Mouse (Mus musculus) testis, adult 2 months (tissue): Measurements from ENCODE around the gene Zfp74.

Source experiments
- CTCF ChIP-seq: fragments of 200-500 bp; IDR thresholded peaks from 2 replicates; pipeline ENCODE4 v1.5.1; 2012; ENCODE audit warnings: low read depth, mild to moderate bottlenecking, inconsistent platforms, low read length, moderate library complexity; ENCODE audit not compliant: control insufficient read depth, insufficient read depth, insufficient replicate concordance
- POLR2A ChIP-seq: fragments of 200-500 bp; IDR thresholded peaks from 2 replicates; pipeline ENCODE4 v1.6.1; 2012; ENCODE audit warnings: low read depth, mild to moderate bottlenecking, inconsistent platforms, low read length, moderate library complexity; ENCODE audit not compliant: control insufficient read depth

- no peak for TF ChIP-seq CTCF
- no peak for TF ChIP-seq POLR2A
These were observed 41.7 kb downstream of the Zfp74 start for GRCm38 (mm10) chr7:29912172-29912571.
